Mouse (Mus musculus): ENCODE measurements around the gene Reln.

Gene Reln

DNA sequence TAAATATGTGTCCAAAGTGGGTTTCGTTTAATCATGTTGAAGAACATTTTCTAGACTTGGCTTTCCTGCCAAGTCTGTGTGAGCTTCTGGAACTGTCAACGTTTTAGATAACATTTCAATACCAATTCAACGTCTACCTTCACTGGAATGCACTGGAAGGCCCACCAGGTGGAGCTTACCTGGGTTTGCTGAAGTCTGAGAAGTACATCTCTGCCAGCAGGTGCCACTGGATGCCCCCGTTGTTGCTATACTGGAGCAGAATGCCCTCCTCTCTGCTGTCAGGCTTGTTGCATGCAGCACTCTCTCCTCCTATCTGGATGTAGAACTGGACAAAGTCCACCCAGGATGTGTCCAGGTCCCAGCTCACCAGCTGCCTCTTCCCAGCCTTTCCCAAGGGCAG is 340.6 kb downstream of the Reln start:
- DNase-seq (ENCODE audit: low spot score in 2 of 2), result peak in 1 of 2 experiments; percentile 50

DNA sequence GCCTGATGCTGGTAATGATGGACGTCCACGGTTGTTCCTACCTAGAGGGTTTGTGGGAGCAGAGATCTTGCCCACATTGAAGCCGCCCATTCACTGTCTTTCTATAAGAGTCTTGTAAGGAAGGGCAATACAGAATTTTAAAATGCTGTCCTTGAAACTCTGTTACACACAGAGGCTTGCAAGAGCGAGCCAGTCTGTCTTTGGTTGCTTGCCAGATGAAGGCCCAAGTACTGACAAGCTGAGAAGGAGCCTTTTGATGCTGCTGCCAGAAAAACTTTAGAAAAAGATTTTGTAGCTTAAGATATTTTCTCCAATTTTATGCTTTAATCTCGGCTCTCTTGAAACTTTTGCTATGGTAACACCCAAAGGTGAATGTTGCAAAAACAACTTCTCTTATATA is 356.8 kb downstream of the Reln start:
- no peak for DNase-seq (ENCODE audit: low spot score in 2 of 2)

DNA sequence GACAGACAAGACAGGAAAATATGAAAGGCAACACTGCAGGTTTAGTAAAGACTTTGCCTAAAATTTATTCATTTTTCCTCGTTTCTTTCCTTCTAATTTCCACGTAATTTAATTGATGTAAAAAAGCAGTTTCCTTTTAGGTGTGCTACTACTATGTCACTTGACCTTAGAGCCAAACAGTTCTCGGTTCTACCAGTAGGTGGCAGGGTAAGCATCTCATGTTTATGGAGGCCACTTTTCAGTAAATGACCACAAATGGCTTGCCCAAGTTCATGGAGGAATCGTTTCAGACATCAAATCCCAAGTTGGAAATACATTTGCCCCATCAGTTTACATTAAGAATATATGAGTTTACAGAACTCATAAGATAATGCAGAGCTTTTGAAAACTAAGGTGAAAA is 358.2 kb downstream of the Reln start:
- DNase-seq (ENCODE audit: low spot score in 2 of 2), result peak; percentile 32 to 74

DNA sequence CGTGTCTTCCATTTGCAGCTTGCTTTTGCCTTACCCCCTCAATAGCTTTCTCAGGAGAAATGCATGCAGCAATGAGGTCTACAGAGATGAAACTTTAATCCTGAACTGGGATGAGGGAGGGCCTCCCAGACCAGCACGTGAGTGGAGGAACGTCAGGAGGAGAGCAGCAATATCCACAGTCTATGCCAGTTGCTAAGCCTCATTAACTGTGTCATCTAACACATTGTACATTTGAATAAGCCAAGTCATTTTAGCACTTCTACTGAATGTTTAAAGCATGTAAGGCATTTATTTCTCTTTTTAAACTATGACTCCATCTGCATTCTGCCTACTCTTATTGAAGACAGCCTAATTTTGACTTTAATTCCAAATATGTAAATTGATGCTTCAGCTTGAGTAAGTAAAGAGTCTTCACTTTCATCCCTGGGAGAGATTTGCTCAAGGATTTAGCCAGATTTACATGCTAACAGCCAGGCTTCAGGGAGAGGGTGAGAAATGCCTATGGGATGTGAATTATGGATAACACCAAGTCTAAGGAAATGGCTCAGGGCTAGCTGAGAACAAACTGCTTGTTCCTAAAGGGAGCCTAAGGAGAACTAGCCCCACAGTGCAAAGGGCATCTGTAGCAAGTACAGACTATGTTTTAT is 361.4 kb downstream of the Reln start:
- no peak for DNase-seq (ENCODE audit: low spot score in 2 of 2)

- no peak for DNase-seq (ENCODE audit: low spot score in 2 of 2)
These were observed 363.3 kb downstream of the Reln start for GRCm38 (mm10) chr5:21981216-21981615.

GRCm38 (mm10) chr5:21980544-21980943 is 364.0 kb downstream of the Reln start:
- DNase-seq (ENCODE audit: low spot score in 2 of 2), result no peak

DNA sequence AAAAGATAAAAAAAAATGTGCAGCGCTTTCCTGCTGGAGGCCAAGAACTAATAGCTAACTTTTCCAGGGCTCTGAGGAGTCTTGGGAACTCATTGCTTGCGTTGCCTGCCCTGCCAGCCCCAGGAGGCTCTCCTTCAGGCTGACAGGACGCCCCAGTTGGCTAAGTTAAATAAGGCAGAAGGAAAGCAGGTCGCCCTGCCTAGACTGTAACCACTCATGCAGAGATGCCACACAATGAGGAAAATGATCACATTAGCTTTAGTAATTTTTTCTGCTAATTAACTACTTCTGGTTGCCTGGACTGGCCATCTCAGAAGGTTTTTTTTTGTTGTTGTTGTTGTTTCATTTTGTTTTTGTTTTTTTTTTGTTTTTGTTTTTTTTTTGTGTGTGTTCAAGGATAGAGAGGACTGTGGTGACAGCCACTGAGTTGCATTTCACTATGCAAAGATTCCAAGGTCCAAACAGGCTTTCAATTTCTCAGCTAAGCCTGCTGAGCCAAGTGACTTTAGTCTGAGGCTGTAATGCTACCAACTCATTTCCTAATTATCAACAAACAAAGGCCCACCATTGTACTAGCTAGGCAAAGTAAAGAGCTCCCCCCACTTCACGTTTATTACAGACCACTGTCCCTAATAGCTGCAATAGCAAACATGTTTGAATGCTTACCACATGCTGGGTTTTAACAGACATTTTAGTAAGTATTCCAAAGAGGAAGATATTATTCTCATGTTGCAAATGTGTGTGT is 371.1 kb downstream of the Reln start:
- DNase-seq (ENCODE audit: low spot score in 2 of 2), result no peak

- no peak for DNase-seq (ENCODE audit: low spot score in 2 of 2)
These were observed 382.7 kb downstream of the Reln start for GRCm38 (mm10) chr5:21961796-21962195.

- DNase-seq (ENCODE audit: low spot score in 2 of 2), result peak in 1 of 2 experiments; percentile 53
These were observed 384.4 kb downstream of the Reln start for GRCm38 (mm10) chr5:21960151-21960550.

DNA sequence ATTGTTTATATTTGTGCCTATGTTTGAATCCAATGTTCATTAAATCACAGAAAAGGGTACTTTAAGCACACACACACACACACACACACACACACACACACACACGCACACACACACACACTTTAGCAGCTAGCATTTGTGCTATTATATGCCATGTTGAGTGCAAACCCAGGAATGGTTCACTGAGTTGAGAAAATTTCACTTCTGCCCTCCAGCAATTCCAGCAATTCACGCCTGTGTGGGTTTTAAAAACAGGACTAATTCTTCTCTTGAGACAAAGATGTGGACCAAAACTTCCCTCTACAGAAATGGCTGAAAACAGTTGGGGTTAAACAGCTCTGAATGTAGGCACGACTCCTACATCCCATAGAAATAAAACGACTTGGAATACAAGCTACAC is 386.9 kb downstream of the Reln start:
- no peak for DNase-seq (ENCODE audit: low spot score in 2 of 2)

GRCm38 (mm10) chr5:21957061-21957460 is 387.4 kb downstream of the Reln start:
- no peak for DNase-seq (ENCODE audit: low spot score in 2 of 2)

- DNase-seq (ENCODE audit: low spot score in 2 of 2), result no peak
These were observed 395.0 kb downstream of the Reln start for GRCm38 (mm10) chr5:21949507-21949897.

DNA sequence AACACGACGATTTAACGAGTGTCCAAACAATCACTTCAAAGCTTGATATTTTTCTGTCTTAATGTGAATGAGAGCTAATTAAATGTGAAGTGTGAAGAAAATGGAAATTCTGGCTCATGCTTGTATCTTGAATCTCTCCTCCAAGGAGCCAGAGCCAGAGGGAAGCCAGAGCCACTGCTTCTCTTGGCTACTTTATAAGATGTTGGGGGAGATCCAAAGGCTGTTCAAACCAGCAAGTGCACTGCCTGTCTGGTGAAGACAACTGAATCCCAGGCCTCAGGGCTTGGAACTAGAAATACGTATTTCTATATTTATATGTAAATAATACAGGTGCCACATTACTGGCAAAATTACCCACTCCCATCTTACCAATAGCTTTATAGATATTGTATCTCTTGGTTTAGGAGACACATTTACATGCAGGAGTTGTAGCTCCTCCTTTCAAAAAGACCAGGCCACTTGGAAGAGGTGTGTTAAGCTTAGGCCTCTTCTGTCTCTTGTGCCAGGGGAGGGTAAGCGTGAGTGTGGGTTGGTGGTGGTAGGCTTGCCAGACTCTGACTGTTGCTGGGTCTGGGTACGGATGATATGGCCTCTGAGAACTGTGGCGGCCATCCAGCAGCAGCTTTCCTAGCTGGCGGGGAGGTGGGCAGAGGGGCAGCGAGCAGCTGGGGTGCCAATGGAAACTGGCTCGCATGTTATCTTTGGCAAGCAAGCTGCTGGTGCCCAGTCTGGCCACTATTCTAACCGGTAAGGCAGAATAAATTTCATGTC is 395.6 kb downstream of the Reln start:
- peak in 1 of 2 experiments; percentile 46 for DNase-seq (ENCODE audit: low spot score in 2 of 2)

- DNase-seq (ENCODE audit: low spot score in 2 of 2), result no peak
These were observed 396.7 kb downstream of the Reln start for GRCm38 (mm10) chr5:21947610-21948381.

- DNase-seq (ENCODE audit: low spot score in 2 of 2), result no peak
These were observed 399.9 kb downstream of the Reln start for GRCm38 (mm10) chr5:21944579-21944978.

GRCm38 (mm10) chr5:21939405-21939804 is 405.1 kb downstream of the Reln start:
- no peak for DNase-seq (ENCODE audit: low spot score in 2 of 2)

DNA sequence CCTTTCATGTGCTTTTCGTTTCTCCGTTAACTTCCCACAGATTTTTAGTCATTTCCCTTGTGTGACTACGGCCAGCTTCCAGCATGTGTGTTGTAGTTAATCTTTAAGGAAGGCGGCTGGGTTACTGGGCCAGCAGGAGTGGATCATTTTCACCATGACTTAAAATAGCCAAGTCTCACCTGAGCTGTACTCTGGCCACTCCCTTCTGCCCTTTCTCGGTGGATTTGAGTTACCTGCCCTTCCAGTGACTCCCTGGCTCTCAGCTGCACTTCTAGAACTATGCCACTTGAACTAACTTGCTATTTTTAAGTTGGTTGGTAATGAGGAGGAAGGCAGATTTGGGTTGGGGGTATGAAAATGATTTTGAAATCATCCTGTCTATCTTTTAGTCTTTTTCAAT is 406.4 kb downstream of the Reln start:
- DNase-seq (ENCODE audit: low spot score in 2 of 2), result peak in 1 of 2 experiments; percentile 21

- DNase-seq (ENCODE audit: low spot score in 2 of 2), result peak in 1 of 2 experiments; percentile 35
These were observed 407.9 kb downstream of the Reln start for GRCm38 (mm10) chr5:21936627-21937026.

DNA sequence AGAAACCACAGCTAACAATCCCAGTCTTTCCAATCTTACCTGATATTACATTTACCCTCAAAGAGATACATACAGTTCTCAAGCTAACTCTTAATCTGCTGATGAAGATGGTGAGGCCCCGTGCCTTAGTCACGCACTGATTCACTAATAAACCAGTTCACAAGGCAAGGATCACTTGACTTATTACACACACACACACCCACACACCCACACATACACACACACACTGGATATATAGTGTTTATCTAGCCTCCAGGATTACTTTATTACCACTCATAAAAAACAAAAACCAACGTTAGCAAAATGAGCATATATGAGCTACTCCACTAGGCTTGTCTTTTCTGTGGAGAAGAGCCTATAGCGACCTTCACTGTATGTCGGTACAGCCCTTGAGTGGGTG is 408.4 kb downstream of the Reln start:
- no peak for DNase-seq (ENCODE audit: low spot score in 2 of 2)

- peak in 1 of 2 experiments; percentile 41 for DNase-seq (ENCODE audit: low spot score in 2 of 2)
These were observed 409.6 kb downstream of the Reln start for GRCm38 (mm10) chr5:21934811-21935396.

- peak in 1 of 2 experiments; percentile 16 for DNase-seq (ENCODE audit: low spot score in 2 of 2)
These were observed 410.3 kb downstream of the Reln start for GRCm38 (mm10) chr5:21934173-21934698.
